Comparison of ENCODE assay signal across 14 mouse cellular contexts in genomic region chr10:123199615-123200319, GRCm38 (mm10).
"Had no signal": no experiment of that assay in that cellular context is flagged by ENCODE, and none has a peak within 500 bp of the region (broad histone marks: within the 10 kb centered on the region; RNA-seq: fewer than 3 reads in every experiment).

No protein-coding gene starts in this region.

- H3K27ac ChIP-seq: limb, embryonic 12.5 days; macrophage; midbrain, embryonic 12.5 days; neural tube, embryonic 13.5 days had no signal

- H3K9ac ChIP-seq: limb, embryonic 12.5 days; lung, embryonic 14.5 days; midbrain, embryonic 12.5 days; neural tube, embryonic 13.5 days had no signal

- H3K9me3 ChIP-seq: limb, embryonic 12.5 days; megakaryocyte, embryonic 14.5 days; midbrain, embryonic 12.5 days; neural tube, embryonic 13.5 days had no signal

- H3K4me3 ChIP-seq: limb, embryonic 12.5 days; megakaryocyte, embryonic 14.5 days; midbrain, embryonic 12.5 days; neural tube, embryonic 13.5 days had no signal

- H3K27me3 ChIP-seq: limb, embryonic 12.5 days; midbrain, embryonic 12.5 days; neural tube, embryonic 13.5 days had no signal

- H3K4me2 ChIP-seq: limb, embryonic 12.5 days; lung, embryonic 14.5 days; midbrain, embryonic 12.5 days; neural tube, embryonic 13.5 days had no signal

- ATAC-seq: intestine, embryonic 16.5 days; midbrain, embryonic 16.5 days had no signal

- H3K36me3 ChIP-seq: limb, embryonic 12.5 days; midbrain, embryonic 12.5 days; neural tube, embryonic 13.5 days had no signal

- DNase-seq: kidney, adult 2 months; kidney, postnatal 25 days; layer of hippocampus, postnatal 36 days; lung, postnatal 10 days; retina, postnatal 1 day; thymus, postnatal 4 days had no signal
